Mouse (Mus musculus): ENCODE measurements around the gene Rassf1.

- TF ChIP-seq CTCF (IDR thresholded peaks at IDR 0.05; ENCODE audit: extremely low read depth, insufficient read depth, low read length) (no peak), POLR2A (IDR thresholded peaks at IDR 0.05; ENCODE audit: extremely low read depth, insufficient read depth, low read length) (no peak)
Measured at GRCm38 (mm10) chr9:107544729-107545128, 6.6 kb upstream of the Rassf1 start.

Measured in cortical plate, adult 2 months (tissue).